ENCODE assay signal across 19 mouse cellular contexts in genomic region chr8:77016713-77017112, GRCm38 (mm10).
DNase-seq lines count a peak whose midpoint lies in the region; TF ChIP-seq lines count a peak whose summit lies in the region.
"Had no signal": no experiment of that assay in that cellular context is flagged by ENCODE, and none has a peak within 500 bp of the region (broad histone marks: within the 10 kb centered on the region; RNA-seq: fewer than 3 reads in every experiment).

No protein-coding gene starts in this region.

- TF ChIP-seq CTCF in gastrocnemius, adult 2 months (IDR thresholded peaks at IDR 0.05), result peak; percentile 42
- peak; percentile 69 for TF ChIP-seq CTCF in layer of hippocampus, adult 2 months (conservative IDR thresholded peaks at IDR 0.05)

- no peaks in the 10 kb centered on the region for H3K36me3 ChIP-seq in ES-E14 (ENCODE audit: control insufficient read depth, insufficient read depth, low read length, poor library complexity, severe bottlenecking)
- H3K36me3 ChIP-seq: forebrain, embryonic 12.5 days; heart, embryonic 15.5 days; hindbrain, embryonic 15.5 days; limb, embryonic 10.5 days; neural tube, embryonic 15.5 days had no signal

- H3K4me3 ChIP-seq in gastrocnemius, adult 2 months, result no peak overlapping the region
- no peak overlapping the region for H3K4me3 ChIP-seq in layer of hippocampus, adult 2 months
- H3K4me3 ChIP-seq in ES-E14 (ENCODE audit: insufficient read depth in 1 of 2, low read depth in 1 of 2, low read length in 2 of 2, poor library complexity in 1 of 2, severe bottlenecking in 1 of 2), result no peak overlapping the region
- H3K4me3 ChIP-seq: forebrain, embryonic 12.5 days; heart, embryonic 15.5 days; hindbrain, embryonic 15.5 days; limb, embryonic 10.5 days; megakaryocyte, embryonic 14.5 days; neural tube, embryonic 15.5 days had no signal

- no peak for DNase-seq in gastrocnemius, adult 2 months
- no peak for DNase-seq in gastrocnemius, postnatal 4 days (ENCODE audit: low spot score in 2 of 2)
- no peak for DNase-seq in layer of hippocampus, adult 2 months (ENCODE audit: low spot score in 2 of 2)
- no peak for DNase-seq in layer of hippocampus, postnatal 36 days
- DNase-seq in 3T3-L1 (ENCODE audit: low read depth, low spot score) (peak; percentile 24), ES-E14 (ENCODE audit: low read depth, low spot score) (peak; percentile 15)
- no peak for DNase-seq in frontal cortex, postnatal 36 days (ENCODE audit: low spot score in 2 of 2)
- no peak for DNase-seq in thymus, postnatal 14 days
- DNase-seq: cerebellum, adult 11 months; cerebellum, postnatal 36 days; layer of hippocampus, adult 9-11 months; lung, adult 2 months; retina, postnatal 1 day had no signal

- intact Hi-C loops in gastrocnemius, adult 2 months (cut with DNase I), result no loop called here

- H3K9me3 ChIP-seq in ES-E14 (ENCODE audit: control insufficient read depth, insufficient read depth, low read depth, low read length), result no peaks in the 10 kb centered on the region
- H3K9me3 ChIP-seq: forebrain, embryonic 12.5 days; heart, embryonic 15.5 days; hindbrain, embryonic 15.5 days; limb, embryonic 10.5 days; neural tube, embryonic 15.5 days had no signal

- in situ Hi-C loops in ES-E14 (cut with MboI; ENCODE audit: low sequenced_read_pairs in 2 of 2, unreplicated experiment in 2 of 2), result no loop called here

- H3K27ac ChIP-seq in gastrocnemius, adult 2 months, result no peak overlapping the region
- no peak overlapping the region for H3K27ac ChIP-seq in layer of hippocampus, adult 2 months
- no peak overlapping the region for H3K27ac ChIP-seq in ES-E14 (ENCODE audit: insufficient read depth, low read depth, low read length, poor library complexity, severe bottlenecking)
- H3K27ac ChIP-seq: forebrain, embryonic 12.5 days; heart, embryonic 15.5 days; hindbrain, embryonic 15.5 days; limb, embryonic 10.5 days; neural tube, embryonic 15.5 days had no signal

- no peaks in the 10 kb centered on the region for H3K4me1 ChIP-seq in ES-E14 (ENCODE audit: control insufficient read depth in 2 of 2, insufficient read depth in 2 of 2, low read length in 2 of 2, poor library complexity in 1 of 2)
- H3K4me1 ChIP-seq: heart, embryonic 15.5 days; hindbrain, embryonic 15.5 days; limb, embryonic 10.5 days; megakaryocyte, embryonic 14.5 days; neural tube, embryonic 15.5 days had no signal

- no peak overlapping the region for H3K9ac ChIP-seq in ES-E14 (ENCODE audit: insufficient read depth, low read depth, low read length, poor library complexity, severe bottlenecking)
- H3K9ac ChIP-seq: forebrain, embryonic 12.5 days; heart, embryonic 15.5 days; hindbrain, embryonic 15.5 days; neural tube, embryonic 15.5 days had no signal

TF ChIP-seq in ES-E14, 5 proteins besides CTCF, POLR2A, EP300 and RAD21:
- TF ChIP-seq MAFK (IDR thresholded peaks at IDR 0.05; ENCODE audit: insufficient read depth, low read depth, low read length) (no peak), ZC3H11A (IDR thresholded peaks at IDR 0.05; ENCODE audit: borderline replicate concordance, low read depth, low read length) (peak; percentile 87), ZNF384 (IDR thresholded peaks at IDR 0.05; ENCODE audit: low read depth, low read length) (no peak), CHD2 (IDR thresholded peaks at IDR 0.05; ENCODE audit: low read depth, low read length) (no peak), HCFC1 (IDR thresholded peaks at IDR 0.05; ENCODE audit: borderline replicate concordance, insufficient read depth, low read length) (no peak)

Comparison
In these comparisons a context has a peak if more than half of its experiments do, and no peak if none do; other contexts are left out.
1. DNase-seq: peak in 3T3-L1 (single experiment) and ES-E14 (single experiment); none in gastrocnemius, adult 2 months (single experiment), gastrocnemius, postnatal 4 days (0 of 2), layer of hippocampus, adult 2 months (0 of 2), layer of hippocampus, postnatal 36 days (0 of 2), frontal cortex, postnatal 36 days (0 of 2) and thymus, postnatal 14 days (single experiment).